Mouse (Mus musculus) central nervous system, embryonic 11.5 days (tissue): ENCODE measurements around the gene Dgat2l6. TPM values are rescaled to one million over a fixed set of nuclear protein-coding genes. Genes with fewer than 3 reads are reported as not detected.

Source experiments
- polyA plus RNA-seq: library from polyadenylated mRNA; depleted of rRNA; stranded (reverse); fragments of >200 nt; gene quantifications from 2 replicates; pipeline ENCODE4 v1.2.3, GENCODE M21; 2012; rRNA removed

The Dgat2l6 gene
- polyA plus RNA-seq: not detected in 2 replicates

GRCm38 (mm10) chrX:100524471-100524870, at the start of gene Dgat2l6:
Dgat2l6 (plus strand) TSS chrX:100524838.

DNA sequence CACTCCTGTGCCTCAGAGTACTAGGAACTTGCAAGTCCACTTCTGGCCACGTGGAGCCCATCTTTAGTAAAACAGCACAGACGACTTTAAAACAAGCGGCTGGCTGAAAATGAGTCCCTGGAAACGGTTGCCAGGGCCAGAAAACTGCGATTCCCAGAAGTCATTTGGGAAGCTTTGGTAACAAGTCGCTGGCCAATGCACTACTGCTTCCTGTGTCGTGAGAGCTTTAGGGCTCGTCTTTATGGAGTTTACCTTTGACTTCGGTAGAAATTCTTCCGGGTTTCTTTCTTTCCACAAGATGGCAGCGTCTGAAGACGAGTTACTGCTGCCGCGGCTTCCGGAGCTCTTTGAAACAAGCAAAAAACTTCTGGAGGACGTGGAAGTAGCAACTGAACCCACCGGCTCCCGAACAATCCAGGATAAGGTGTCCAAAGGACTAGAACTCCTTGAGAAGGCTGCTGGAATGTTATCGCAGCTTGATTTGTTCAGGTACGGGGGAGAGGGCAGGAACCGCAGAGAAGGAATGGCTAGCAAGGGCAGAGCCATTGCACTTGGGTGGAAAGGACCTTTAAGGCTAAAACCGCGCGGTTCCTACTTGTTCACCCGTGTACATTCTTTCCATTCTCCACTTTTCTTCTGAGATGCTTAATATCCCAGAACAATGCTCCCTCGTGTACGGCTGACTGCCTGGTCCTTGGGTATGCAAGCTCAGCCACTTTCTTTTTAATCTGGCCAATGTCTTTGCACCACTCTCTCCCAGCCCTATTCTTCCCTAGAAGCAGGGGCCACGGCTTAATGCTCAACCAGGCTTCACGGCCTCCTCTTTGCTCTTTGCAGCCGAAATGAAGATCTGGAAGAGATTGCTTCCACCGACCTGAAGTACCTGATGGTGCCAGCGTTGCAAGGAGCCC, 30.3 kb upstream of the Dgat2l6 start, which contains the start of gene Igbp1:
Gene Igbp1 (plus strand): TSS at position 224 of the 911 bp plus-strand sequence.

DNA sequence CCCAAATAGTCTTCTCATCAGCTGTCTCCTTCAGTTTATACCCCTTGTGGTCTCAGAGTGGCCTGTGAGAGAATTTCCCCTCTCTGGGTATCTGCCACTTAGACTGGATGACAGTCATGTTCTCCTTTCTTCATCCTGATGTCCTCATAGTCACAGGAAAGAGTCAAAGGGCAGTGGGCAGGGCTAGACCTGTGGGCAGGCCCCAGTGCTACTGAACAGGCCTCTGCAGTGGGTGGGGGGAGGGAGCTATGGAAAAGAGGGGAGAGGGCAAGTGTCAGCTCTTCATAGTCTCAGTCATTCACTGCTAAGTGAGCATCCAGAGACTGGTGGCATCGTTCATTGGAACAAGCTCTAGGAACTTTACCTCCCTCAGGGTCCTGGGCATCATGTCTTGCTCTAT, 47.3 kb downstream of the Dgat2l6 start, which contains the start of gene Awat1:
Gene Awat1 (plus strand): TSS at position 301 of the 400 bp plus-strand sequence.

GRCm38 (mm10) chrX:100594791-100595190, 70.2 kb downstream of the Dgat2l6 start, which contains the start of gene P2ry4:
P2ry4 (minus strand) TSS chrX:100594869.

Other genes starting within 250 kb of the Dgat2l6 start
- 0.07 TPM in 1 of 2 replicates, not detected in the other for gene Otud6a, start 95.8 kb upstream of the Dgat2l6 start, polyA plus RNA-seq
- gene Awat2, start 82.1 kb upstream of the Dgat2l6 start, polyA plus RNA-seq: 0.48 and 0.83 TPM in 2 replicates
- gene Igbp1, start 30.5 kb upstream of the Dgat2l6 start, polyA plus RNA-seq: 76.5 and 86.3 TPM in 2 replicates
- gene Awat1, start 47.4 kb downstream of the Dgat2l6 start, polyA plus RNA-seq: not detected in 2 replicates
- gene P2ry4, start 70.0 kb downstream of the Dgat2l6 start, polyA plus RNA-seq: 0.02 TPM in 1 of 2 replicates, not detected in the other
- not detected in 2 replicates for gene Arr3, start 80.7 kb downstream of the Dgat2l6 start, polyA plus RNA-seq
- 37.6 and 43.8 TPM in 2 replicates for gene Kif4, start 100.9 kb downstream of the Dgat2l6 start, polyA plus RNA-seq
- gene Pdzd11, start 101.7 kb downstream of the Dgat2l6 start, polyA plus RNA-seq: 74.1 and 79.3 TPM in 2 replicates
- gene Gdpd2, start 205.0 kb downstream of the Dgat2l6 start, polyA plus RNA-seq: 15.1 and 16.3 TPM in 2 replicates
- 49.8 and 50.6 TPM in 2 replicates for gene Dlg3, start 242.9 kb downstream of the Dgat2l6 start, polyA plus RNA-seq